Mouse (Mus musculus): ENCODE results near the gene Lrp3.
A peak's percentile ranks its signal among the peaks of the same experiment; 100 is the strongest.
"Not testable (repeated sequence)": the region's sequence is repeated elsewhere in the genome, so short reads cannot be mapped to it uniquely, and the experiment has no call there.

Gene Lrp3

DNA sequence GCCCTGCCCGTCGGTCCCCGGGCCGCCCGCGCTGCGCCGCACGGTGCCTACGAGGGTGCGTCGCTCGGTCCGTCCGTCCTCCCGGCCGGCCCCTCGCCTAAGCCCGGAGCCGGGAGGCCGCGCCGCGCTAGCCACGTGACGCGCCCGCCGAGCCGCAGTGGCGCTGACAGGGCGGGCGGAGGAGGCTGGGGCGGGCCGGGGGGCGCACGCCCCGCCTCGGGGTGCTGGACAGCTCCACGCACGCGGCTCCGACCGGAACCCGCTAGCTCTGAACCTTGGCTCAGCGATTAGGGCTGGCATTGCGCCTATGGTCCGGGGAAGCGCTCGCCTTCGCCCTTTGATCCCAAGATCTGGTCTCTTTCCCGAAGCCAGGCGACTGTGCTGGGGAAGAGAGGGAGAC is at the start of gene Lrp3:
Lrp3 (minus strand) TSS at position 274 of the 400 bp plus-strand sequence.
- no peak for DNase-seq

DNA sequence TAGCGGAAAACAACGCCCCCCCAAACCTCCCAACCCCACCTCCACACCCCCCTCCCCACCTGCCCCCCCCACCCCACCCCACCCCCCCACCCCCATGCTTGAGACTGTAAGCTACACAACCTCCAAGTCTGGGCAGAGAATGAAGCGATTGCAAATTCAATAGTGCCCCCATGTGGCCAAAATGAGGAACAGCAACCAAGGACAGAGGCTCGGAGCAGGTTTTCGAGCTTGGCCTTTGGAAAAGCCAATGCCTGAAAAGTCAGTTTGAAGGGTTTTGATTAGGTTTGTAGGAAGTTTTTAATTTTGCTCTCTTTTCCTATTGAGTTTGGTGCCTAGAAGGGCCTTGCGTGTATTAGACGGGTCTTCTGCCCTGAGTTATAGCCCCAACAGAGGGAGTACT is 49.4 kb upstream of the Lrp3 start:
- peak; percentile 56 for DNase-seq

DNA sequence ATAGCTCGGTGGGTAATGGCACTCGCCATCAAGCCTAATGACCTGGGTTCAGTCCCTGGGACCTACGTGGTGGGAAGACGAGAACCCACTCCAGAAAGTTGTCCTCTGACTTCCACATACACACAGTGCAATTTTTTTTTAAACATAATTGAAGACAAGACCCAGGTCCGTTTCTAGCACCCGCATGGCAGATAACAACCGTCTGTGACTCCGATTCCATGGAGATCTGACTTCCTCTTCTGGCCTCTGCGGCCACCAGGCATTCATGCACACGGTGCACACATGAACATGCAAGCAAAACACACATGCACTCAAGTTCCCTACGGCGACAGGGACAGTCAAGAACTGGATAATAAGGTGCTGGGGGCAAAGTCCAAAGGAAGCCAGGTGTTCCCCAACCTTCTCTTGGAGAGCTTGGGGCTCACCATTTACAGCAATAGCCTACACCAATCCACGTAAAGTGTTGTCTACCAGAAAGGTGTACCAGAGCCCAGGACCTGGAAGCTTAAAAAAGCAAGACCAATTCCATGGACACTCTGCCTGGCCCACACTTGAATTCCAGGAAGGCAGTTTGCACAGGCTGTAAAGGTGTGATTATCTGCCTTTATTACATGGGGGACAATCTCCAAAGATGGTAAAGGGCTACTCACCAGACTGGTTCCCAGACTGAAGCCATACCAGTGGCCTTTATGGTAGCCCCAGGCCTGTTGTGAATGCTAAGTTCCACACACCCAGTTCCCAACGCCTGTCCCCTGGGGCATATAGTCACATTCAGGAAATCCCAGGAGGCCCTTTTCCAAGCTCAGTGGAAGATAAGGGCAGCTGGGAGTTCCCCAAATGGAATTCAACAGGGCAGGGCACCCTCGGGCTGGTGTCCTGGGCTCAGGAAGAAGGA is 48.5 kb upstream of the Lrp3 start:
- DNase-seq = no peak

DNA sequence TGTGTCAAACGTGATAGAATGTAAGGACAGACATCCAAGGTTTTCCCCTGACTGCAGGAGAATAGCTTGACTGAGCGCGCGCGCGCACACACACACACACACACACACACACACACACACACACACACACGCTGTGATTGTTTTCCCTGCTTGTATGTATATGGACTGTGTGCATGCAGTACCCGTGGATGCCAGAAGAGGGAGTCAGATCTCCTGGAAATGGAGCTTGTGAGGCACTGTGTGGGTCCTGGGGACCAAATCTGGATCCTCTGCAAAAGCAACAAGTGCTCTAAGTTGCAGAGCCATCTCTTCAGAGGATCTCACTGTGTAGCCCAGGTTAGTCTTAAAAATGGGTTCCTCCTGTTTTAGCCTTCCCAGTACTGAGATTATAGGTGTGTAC is 44.1 kb upstream of the Lrp3 start:
- DNase-seq = no peak

DNA sequence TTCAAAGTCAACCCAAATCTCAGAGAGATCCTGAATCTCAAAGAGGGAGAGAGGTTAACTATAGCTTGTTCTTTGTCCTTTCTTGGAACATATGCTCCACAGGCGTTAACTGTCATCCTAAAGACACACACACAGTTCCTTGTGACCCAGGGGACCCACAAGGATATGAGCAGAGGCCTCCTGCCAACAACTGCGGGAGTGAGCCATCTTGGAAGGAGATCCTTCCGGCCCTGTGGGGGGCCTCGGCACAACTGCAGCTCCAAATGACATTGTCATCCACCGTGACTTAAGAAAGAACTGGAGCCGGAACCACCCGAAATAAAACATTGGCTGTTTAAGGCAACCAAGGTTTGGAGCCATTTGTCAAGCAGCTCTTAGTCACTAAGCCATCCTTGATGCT is 43.0 kb upstream of the Lrp3 start:
- no peak for DNase-seq

DNA sequence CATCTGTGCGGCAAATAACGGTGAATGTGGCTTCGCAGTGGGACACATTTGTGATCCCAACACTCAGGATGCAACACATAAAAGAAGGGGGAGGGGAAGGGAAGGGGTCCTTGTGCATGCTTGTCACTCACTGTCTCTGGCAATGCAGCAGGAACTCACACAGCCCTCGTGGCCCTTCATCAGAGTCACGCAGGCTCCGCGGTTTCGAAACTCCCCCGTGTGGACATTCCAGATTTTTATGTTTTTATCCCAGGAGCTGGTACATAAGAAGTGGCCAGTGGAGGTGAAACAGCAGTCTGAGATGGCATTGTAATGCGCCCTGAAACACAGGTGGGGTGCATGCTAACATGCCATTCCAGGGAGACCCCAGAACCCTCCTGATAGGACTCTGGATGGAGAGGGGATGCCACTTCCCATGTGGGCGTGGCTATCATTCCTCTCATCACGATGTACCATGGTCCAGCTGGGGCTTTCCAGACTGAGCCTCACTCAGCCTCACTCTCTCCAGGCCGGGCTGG is 36.8 kb upstream of the Lrp3 start:
- no peak for DNase-seq

DNA sequence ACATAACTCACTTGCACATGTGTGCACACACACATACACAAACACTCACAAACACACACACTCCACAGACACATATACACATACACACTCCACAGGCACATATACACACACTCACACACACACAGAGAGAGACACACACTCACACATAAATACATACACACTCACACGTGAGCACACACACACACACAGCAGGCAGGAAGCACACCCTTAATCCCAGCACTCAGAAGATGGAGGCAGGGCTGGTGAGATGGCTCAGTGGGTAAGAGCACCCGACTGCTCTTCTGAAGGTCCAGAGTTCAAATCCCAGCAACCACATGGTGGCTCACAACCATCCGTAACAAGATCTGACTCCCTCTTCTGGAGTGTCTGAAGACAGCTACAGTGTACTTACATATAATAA is 22.6 kb upstream of the Lrp3 start:
- DNase-seq = not testable (repeated sequence)

DNA sequence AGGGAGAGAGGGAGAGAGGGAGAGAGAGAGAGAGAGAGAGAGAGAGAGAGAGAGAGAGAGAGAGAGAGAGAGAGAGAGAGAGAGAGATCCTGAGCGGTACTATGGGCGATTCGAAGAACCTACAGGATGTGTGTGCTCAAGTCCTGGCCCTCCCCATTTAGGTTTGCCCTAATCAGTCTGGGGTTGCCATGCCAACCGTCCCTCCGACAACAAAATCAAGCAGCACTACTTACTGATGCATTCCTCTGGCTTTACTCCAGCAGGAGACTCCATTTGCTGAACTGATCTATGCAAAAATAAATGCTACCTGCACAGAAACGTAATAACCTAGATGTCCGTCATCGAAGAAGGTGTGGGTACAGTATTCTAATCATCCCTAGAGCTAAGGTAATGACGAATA is 20.0 kb upstream of the Lrp3 start:
- peak; percentile 41 for DNase-seq

DNA sequence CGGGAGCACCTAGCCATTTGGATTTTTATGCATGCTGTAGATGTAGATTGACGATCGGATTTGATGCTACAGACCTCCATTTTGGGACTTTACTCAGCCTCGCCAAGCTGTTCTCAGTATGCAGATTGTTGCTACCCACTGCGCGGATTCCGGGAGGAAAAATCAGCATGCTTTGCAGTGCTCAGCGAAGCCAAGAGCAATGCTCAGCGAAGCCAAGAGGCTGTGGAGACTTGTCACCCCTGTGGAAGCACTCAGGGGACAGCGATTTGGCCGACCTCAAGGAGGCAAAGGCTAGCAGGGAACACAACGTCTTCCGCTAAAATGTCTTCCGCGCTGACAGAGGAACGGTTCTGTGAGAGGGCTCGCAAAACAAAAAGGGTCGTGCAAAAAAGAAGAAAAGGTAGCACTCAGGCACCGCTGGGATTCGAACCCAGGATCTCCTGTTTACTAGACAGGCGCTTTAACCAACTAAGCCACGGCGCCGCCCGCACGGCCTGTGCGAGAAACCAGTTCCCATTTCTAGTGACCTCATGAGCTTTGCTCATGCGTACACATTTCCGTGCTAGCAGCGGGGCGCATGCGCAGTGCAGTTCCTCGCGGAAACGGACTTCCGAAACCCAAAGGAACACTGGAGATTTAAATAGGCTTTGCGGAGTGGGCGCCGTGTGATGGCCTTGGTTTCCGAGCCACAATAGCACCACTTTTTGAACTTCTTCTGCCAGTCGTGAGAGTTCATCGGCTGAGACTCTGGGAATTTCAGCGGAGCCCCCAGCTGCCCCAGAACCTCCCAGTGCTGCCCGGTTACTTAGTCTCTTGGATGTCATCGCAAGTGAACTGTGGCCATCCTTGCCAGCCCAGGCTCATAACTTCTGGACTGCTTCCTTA is 19.3 kb upstream of the Lrp3 start:
- peak; percentile 98 for DNase-seq

DNA sequence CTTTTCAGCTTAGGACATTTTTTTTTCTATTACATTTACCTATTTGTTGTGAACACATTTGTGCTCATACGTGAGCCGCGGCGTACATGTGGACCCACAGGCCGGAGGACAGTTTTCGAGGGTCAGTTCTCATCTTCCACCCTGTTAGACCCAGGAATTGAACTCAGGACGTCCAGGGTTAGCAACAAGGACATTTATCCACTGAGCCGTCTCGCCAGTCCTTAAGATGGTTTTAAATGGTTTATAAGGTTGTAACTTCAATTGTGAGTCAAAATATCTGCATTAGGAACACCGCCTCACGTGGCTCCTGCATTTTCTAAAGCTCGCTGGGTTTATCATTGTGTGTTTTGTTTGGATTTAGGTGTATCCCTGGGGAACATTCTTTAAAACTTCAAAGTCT is 18.6 kb upstream of the Lrp3 start:
- DNase-seq = no peak

DNA sequence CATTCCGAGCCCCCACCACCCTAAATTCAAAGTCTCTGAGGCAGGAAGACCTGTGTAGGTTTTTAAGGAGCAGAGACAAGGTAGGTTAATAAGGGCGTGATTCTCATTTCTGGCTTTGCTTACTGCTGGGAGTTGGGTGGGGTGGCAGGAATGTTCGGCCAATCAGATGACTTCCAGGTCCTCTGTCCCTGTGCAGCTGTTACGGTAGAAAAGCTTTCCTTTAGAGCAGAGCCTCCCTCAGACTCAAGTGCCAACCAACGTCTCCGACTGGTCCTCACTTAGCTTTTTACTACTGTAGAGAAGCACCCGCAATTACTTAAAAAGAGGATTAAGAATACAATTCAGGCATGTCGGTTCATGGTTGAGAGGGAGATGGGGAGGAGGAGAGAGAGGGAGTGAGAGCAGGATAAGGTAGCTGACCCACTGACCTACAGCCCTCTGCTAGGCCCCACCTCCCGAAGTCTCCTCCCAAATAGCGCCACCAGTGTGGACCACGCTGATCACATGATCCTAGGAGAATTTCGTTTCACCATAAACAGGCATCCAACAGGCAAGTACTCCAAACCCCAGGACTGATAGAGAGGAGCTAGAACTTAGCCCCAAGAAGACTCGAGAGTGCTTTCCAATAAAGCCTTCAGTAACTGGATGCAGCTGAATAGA is 17.6 kb upstream of the Lrp3 start:
- no peak for DNase-seq

DNA sequence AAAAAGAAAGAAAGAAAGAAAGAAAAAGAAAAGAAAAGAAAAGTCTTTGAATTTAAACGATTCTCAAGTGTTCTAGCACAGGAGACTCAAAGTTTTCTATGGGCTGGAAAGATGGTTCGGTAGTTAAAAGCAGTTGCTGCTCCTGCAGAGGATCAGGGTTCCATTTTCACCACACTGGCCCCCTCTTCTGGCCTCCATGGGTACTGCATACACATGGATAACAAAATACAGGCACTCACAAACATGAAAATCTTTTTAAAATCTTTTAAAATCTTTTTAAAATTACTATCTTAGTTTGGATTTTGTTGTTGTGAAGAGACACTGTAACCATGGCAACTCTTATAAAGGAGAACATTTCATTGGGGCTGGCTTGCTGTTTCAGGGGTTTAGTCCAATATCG is 15.0 kb upstream of the Lrp3 start:
- DNase-seq = no peak

DNA sequence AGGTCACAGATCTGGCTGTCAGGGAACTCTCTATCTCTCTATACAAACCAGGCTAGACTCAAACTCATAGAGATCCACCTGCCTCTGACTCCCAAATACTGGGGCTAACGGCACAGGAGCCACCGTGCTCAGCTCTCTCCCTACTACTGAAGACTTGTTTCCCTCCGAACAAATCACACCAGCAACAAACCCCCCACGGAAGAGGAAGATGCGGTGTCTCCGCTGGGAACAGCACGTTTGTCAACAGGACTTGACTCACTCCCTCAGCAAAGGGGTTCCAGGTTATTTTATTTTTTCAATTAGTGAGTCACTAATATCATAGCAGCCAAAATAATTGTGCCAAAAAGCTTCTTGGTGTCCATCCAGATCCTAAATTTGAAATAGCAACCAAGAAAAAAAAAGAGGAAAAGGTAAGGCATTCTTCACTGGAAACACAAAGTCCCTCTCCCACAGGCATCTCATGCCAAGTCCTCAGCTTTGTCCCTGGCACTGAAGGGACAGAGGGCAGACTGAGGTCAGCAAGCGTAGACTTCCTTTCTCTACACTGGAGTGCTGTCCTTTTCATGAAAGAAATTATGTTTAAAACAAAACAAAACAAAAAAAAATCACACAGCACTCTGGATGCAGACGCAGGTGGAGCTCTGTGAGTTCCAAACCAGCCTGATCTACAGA is 5.5 kb upstream of the Lrp3 start:
- no peak for DNase-seq

DNA sequence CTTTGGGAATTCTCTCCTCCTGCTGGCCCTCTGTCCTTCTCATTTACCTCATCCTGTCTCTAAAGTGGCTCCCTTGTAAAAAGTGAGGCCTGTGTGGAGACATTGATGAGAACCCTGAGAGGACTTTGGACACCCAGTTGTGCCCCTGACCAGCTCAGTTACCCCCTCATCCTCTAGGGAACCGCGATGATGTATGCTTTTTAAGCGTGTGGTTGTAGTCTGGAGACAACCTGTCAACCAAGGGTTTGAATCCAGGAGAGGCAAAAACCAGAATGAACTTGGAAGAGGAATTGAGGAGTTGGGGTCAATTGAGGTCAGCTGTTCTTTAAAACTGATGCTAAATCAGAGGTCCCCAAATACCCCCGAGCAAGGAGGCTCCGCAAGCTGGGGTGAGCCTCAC is 433 bp upstream of the Lrp3 start:
- DNase-seq = no peak

DNA sequence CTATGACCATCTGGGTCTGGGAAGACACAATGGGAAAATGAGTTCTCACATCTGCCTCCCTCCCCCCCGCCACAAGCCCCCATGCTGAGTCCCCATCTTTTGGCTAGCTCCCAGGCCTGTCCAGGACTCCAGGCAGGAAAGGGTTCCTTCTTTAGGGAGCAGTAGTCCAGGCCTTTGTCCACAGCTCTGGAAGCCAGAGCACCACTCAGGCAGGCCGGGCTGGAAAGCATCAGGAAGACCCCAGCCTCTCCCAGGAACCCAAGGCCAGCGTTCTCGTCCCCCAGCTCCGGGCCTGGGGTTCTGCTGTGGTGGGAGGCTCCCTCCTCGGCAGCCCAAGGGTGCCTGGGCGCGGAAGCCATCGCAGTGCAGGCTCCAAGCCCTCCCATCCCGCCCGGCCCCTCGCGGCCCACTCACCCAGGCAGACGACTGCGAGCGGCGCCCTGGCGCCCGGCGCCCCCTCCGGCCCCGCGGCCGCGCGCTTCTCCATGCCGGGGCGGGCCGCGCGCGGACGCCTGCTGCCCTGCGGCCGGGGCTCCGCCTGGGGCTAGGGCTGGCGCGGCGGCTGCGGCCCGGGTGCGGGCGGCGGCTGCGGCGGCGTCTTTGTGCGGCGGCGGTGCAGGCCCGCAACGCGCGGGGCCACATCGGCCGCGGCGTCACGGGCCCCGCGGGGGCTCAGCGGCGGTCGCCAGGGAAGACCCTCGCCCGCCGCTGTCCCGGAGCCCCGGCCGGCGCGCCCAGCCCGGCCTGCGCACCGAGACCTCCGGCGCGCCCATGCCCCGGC is 666 bp downstream of the Lrp3 start:
- no peak for DNase-seq

DNA sequence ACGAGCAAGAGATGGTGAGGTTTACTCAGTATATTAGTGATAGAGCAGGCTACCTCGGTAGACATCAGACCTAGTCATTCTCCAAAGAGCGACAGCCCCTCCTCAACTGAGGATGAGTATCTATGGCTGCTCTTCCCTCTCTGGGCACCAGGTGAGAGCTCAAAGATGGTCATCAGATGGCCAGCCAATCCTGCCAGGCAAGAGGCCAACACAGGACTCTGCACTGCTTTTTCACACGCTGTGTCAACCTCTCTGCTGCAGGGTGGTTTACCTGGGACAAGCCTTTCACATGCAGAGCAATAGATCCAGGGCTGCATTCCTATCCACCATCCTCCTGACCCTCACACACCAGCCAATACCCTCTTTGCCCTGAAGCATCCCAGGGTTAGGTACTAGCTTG is 3.5 kb downstream of the Lrp3 start:
- no peak for DNase-seq

DNA sequence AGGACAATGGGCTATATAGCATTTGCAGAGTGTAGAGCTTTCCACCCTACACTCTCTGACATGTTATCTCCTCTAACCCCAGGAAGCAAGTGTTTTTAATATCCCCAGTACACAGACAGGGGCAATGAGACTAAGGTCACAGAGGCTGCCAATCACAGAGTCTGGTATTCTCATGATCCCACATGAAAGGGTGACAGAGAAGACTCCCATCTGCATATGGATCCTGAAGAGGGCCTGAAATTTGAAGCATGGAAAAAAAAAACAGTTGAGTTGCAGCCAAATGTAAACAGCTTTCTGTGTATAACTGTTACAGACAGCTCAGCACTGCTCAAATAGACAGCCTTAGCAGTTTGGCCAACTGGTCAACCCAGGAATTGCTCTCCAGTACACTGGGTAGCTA is 15.5 kb downstream of the Lrp3 start:
- DNase-seq = no peak

DNA sequence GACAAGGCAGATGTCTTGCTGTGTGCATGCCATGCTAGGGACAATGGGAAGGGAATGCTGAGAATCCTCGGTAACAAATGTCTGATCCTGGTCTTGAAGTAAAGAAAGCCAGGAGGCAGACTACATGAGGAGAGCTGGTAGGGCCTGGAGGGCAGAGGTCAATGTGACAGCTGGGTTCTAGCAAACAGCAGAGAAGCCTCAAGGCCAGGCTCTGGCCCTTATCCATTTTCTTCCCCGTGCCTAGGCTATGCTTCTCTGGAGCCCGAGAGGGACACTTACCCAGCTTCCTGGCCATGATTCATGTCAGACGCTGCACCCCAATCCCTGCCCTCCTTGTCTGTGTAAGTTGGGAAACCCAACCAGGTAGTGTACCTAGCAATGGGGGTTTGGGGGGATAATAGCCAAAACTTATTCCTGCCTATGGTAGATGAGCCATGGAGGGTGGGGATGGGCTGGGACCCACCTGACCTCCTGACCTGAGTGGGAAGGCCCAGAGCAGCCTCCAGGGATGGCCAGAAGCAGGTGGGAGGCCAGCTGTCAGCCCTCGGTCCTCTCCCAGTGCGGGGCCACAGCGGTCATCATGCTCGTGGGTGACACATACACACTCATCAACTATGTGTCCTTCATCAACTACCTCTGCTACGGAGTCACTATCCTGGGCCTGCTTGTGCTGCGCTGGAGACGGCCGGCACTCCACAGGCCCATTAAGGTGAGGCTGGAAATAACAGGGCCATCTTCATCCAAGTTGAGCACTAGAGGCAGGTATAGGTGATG is 16.1 kb downstream of the Lrp3 start:
- DNase-seq = no peak

DNA sequence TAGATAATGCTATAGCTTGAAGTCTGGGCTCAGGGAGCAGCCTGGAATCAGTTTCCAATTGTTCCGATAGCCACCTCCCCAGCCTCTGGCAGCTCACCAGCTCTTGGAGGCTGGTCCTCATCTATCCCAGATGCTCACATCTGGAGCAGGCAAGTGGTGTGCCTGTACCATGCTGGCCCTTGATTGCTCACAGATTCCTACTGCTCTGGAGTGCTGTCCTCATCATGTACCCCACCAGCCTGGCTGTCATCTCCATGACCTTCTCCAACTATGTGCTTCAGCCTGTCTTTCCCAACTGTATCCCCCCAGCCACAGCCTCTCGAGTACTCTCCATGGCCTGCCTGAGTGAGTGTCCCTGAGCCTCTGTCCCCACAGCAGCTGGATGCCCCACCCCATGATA is 18.3 kb downstream of the Lrp3 start:
- no peak for DNase-seq

DNA sequence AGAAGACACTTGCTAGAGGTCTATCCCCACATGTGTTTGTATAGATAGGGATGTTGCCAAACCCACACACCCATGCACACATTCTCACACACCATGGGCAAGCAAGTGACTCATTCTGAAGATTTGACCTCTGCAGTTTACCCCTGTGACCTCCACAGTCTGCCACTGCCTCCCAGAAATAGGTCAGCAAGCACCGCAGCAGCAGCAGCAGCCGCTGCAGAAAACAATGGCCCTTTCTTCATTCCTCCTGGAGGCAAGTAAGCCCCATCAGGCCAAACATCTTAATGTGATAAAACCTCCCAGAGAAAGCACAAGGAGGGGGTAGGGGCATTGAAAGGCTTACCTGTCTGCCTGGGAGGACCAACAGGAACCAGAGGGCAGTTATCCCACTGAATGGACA is 24.0 kb downstream of the Lrp3 start:
- DNase-seq = no peak

DNA sequence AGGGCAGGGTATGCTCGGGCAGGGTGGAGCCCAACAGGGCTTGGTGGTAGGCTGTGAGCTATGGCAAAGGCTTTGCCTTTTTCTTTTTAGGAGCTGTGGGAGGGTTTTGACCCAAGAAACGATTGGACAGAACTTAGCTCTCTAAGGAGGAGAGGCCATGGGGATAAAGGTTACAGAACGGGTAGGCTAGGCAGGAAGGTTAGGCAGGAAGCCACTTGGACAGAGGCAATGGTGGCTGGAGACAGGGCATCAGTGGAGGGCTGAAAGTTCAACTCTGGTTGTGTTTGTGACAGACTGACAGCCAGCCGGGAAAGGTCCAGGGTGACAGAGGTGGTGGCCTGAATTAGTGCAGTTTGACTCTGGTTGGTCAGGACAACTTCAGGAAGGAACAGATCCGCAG is 25.6 kb downstream of the Lrp3 start:
- DNase-seq = no peak
